Mouse (Mus musculus) midbrain, embryonic 14.5 days (tissue): ENCODE data around the gene Actl11. TPM values are rescaled to one million over a fixed set of nuclear protein-coding genes. Genes with fewer than 3 reads are reported as not detected.

Experiments
- ATAC-seq: fragments of 200-750 bp; cut with Nextera tagmentation; 2 replicates; pipeline ENCODE4 v1.8.0; 2017; ENCODE audit warnings: moderate number of reproducible peaks, moderate library complexity; ENCODE audit not compliant: low FRiP score, low TSS enrichment
- DNase-seq: peaks from one replicate; pipeline ENCODE4 v3.0.0-alpha.2; 2015
- H3K27ac ChIP-seq: fragments of 300-500 bp; sonication (generic); replicated peaks from 2 replicates; pipeline ENCODE4 v1.5.1; 2014; ENCODE audit warnings: mild to moderate bottlenecking, low read depth, low read length, moderate library complexity
- H3K27me3 ChIP-seq: fragments of 300-500 bp; sonication (generic); 2 replicates; pipeline ENCODE4 v1.6.1; 2014; ENCODE audit warnings: low read length, control low read depth, mixed read lengths; ENCODE audit not compliant: control insufficient read depth, insufficient read depth
- H3K36me3 ChIP-seq: fragments of 300-500 bp; sonication (generic); 2 replicates; pipeline ENCODE4 v1.6.1; 2014; ENCODE audit warnings: low read length, control low read depth; ENCODE audit not compliant: control insufficient read depth, insufficient read depth
- H3K4me1 ChIP-seq: fragments of 300-500 bp; sonication (generic); 2 replicates; pipeline ENCODE4 v1.6.1; 2014; ENCODE audit warnings: mild to moderate bottlenecking, antibody characterized with exemption, low read length, control low read depth; ENCODE audit not compliant: control insufficient read depth, insufficient read depth
- H3K4me2 ChIP-seq: fragments of 300-500 bp; sonication (generic); 2 replicates; pipeline ENCODE4 v1.6.1; 2014; ENCODE audit warnings: mild to moderate bottlenecking, low read length, moderate library complexity
- H3K4me3 ChIP-seq: fragments of 300-500 bp; sonication (generic); replicated peaks from 2 replicates; pipeline ENCODE4 v1.5.1; 2014; ENCODE audit warnings: low read depth, low read length
- H3K9ac ChIP-seq: fragments of 300-500 bp; sonication (generic); replicated peaks from 2 replicates; pipeline ENCODE4 v1.6.1; 2014; ENCODE audit warnings: mild to moderate bottlenecking, low read length, moderate library complexity
- H3K9me3 ChIP-seq: fragments of 300-500 bp; sonication (generic); 2 replicates; pipeline ENCODE4 v1.6.1; 2016; ENCODE audit warnings: low read length, control low read depth, mixed read lengths; ENCODE audit not compliant: control insufficient read depth
- WGBS: fragments of 180-500 bp; shearing (Covaris S2); extraction: QIAGEN DNeasy Blood & Tissue Kit; methylation state at CpG from one replicate; pipeline ENCODE4 v1.1.7; 2014; 5-methylcytosine and 5-hydroxymethylcytosine counted together
- polyA plus RNA-seq: library from polyadenylated mRNA; unstranded; fragments of >200 nt; fragmentation: Nextera tagmentation; extraction: Ambion mirVana; gene quantifications from 2 replicates; pipeline ENCODE4 v1.2.1, GENCODE M21; 2014

Actl11 gene
- polyA plus RNA-seq, 1 experiment from 2014 or later = not detected

DNA sequence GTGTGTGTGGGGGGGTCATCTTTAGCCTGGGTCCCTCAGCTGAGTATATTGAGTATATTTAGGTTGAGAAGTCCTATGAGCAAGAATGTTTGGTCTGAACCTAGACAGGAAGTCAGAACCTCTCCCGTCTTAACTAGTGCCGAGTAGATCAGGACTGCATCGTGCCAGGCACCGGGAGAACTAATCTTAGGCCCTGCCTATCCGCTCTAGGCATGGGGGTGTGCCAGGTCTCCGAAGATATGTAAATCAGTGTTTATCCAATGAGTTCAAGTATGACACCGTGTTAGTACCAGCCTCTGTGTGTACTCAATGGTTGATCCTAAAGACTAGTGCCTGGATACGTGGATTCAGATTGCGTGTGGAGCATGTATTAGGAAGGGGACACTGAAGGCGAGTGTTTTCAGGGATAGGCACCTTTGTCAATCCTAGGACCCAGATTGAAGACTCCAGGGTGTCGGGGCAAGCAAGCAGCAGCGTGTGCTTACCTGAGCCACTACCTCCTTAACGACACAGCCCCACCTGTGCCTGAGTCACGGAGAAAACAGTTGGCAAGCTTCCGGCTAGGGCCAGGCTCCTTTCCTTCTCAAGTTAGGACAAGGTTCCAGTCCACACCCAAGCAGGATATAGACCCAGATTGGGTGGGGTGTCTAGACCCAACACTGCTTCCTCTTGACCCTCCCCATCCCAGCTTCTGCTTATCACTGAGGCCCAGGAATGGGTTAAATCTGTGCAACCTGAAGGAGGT is 18.1 kb upstream of the Actl11 start:
- Histone ChIP-seq H3K36me3 (no peaks in the 10 kb centered on the region), H3K27ac (no peak overlapping the region), H3K4me3 (no peak overlapping the region), H3K27me3 (no peaks in the 10 kb centered on the region), H3K9me3 (no peaks in the 10 kb centered on the region), H3K4me1 (peaks cover 15% of the 10 kb centered on the region), H3K9ac (no peak overlapping the region), H3K4me2 (no peak overlapping the region)
- 90% methylated on average over 15 of the region's 15 CpGs for WGBS
- DNase-seq (no peak), ATAC-seq (no peak)

DNA sequence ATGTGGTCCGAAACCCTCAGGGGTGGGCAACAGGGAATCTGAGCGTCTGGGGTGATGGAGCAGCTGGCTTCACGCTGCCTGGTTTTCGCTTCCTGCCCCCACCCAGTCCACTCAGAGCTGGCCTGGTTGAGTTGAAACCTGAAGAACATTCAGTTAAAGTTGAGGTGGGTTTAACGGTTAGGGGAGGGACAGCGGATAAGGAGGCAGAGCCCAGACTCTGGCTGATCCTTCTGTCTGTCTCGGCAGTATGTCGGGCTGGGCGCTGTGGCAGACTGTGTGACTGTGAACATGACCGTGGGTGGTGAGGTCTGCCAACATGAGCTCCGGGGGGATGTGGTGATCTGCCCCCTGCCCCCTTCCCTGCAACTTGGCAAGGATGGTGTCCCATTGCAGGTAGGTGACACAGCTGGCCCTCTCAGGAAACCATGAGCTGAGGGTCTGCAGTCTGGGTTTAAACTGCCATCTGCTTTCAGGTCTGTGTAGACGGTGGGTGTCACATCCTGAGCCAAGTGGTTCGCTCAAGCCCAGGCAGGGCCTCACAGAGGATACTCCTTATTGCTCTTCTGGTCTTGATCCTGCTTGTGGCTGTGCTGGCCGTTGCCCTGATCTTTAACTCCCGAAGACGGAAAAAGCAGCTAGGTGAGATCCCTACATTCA is 13.4 kb upstream of the Actl11 start:
- H3K9ac ChIP-seq = no peak overlapping the region
- peaks cover 9% of the 10 kb centered on the region; the same call in 1 of the 2 replicates for H3K4me1 ChIP-seq
- 85% methylated on average over 16 of the region's 16 CpGs for WGBS
- no peak overlapping the region for H3K4me3 ChIP-seq
- H3K9me3 ChIP-seq = no peaks in the 10 kb centered on the region
- DNase-seq (no peak), ATAC-seq (no peak)
- H3K4me2 ChIP-seq = no peak overlapping the region
- no peaks in the 10 kb centered on the region for H3K36me3 ChIP-seq
- no peak overlapping the region for H3K27ac ChIP-seq
- H3K27me3 ChIP-seq = no peaks in the 10 kb centered on the region

DNA sequence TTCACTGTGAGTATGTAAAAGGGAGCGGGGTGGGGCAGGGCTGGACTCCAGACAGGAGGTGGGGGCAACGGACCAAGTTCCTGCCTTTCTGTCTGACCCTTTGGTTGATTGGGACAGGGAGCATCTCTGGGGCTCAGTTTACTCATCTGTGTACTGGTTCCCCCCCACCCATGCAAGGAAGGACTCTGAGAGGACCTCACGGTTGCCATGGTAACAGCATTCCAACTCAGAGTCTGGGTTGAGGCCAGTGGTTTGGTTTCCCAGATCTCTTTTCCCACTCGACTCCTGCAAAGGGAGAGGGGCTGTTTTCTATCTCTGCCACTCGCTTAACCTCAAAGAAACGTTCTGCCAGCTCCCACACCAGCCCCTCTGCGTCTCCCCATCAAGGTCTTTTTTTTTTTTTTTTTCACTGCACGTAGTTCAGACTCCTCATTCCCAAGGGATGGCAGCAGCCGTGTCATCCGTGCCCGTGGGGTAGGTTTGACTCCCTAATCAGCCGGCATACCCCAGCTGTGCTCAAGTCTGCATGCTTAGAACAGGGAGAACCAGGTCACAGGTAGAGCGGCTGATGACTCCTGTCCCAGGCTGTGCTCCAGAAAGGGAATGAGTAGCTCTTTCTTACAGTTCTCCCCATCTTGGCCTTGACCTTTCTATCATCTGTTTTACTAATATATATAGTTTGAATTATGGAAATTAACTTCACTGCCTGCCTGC is 10.2 kb upstream of the Actl11 start:
- no peaks in the 10 kb centered on the region for H3K9me3 ChIP-seq
- H3K27me3 ChIP-seq = no peaks in the 10 kb centered on the region
- no peak overlapping the region for H3K9ac ChIP-seq
- H3K36me3 ChIP-seq = no peaks in the 10 kb centered on the region
- H3K4me2 ChIP-seq = no peak overlapping the region
- H3K27ac ChIP-seq = 0 out of 2 replicates have a peak overlapping the region, but pooled peaks have one; percentile 32
- peaks cover 9% of the 10 kb centered on the region; the same call in 1 of the 2 replicates for H3K4me1 ChIP-seq
- H3K4me3 ChIP-seq = no peak overlapping the region
- DNase-seq = peak; percentile 79
- 26% methylated on average over 13 of the region's 13 CpGs for WGBS
- ATAC-seq = no peak

DNA sequence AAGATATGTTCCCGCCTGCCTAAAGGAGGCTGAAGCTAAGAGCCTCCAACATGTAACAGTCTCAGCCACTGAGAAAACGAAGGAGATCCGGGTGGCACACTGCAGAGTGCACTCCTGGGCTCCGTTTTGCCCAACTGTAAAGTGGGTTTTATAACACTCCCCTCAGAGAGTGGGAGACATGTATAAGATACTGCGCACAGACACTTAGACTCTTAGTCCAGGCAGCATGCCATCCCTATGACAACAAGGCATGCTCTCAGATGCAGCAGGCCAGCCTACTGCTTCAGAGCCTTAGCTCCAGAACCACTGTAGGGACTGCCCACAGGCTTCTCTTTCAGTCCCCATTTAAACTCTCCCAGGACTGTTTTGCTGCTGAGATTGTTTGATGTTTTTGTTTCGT is 9.4 kb upstream of the Actl11 start:
- H3K4me2 ChIP-seq = no peak overlapping the region
- WGBS = 81% methylated on average over 6 of the region's 6 CpGs
- ATAC-seq (no peak), DNase-seq (no peak)
- H3K27me3 ChIP-seq = no peaks in the 10 kb centered on the region
- no peak overlapping the region for H3K9ac ChIP-seq
- H3K9me3 ChIP-seq = no peaks in the 10 kb centered on the region
- H3K4me3 ChIP-seq = no peak overlapping the region
- peaks cover 11% of the 10 kb centered on the region for H3K4me1 ChIP-seq
- H3K36me3 ChIP-seq = no peaks in the 10 kb centered on the region
- no peak overlapping the region for H3K27ac ChIP-seq

DNA sequence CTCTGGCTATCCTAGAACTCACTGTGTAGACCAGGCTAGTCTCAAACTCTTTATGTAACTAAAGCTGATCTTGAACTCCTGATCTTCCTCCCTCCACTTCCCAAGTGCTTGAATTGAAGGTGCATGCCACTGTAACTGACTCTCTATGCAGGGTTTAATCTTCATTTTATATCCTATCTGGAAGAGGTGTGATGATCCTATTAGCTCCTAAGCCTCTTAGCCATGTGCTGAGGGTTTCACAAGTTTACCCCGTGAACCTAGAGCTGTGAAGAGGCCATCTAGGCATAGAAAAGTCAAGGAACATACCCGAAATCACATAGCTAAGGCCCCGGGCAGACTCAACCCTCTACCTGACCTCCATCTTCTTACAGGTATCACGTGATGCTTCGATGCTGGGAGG is 8.8 kb upstream of the Actl11 start:
- no peaks in the 10 kb centered on the region for H3K27me3 ChIP-seq
- 77% methylated on average over 5 of the region's 5 CpGs for WGBS
- no peak for ATAC-seq
- no peak overlapping the region for H3K4me2 ChIP-seq
- H3K36me3 ChIP-seq = no peaks in the 10 kb centered on the region
- no peaks in the 10 kb centered on the region for H3K9me3 ChIP-seq
- no peak for DNase-seq
- H3K9ac ChIP-seq = no peak overlapping the region
- no peak overlapping the region for H3K27ac ChIP-seq
- no peak overlapping the region for H3K4me3 ChIP-seq
- H3K4me1 ChIP-seq = peaks cover 16% of the 10 kb centered on the region

DNA sequence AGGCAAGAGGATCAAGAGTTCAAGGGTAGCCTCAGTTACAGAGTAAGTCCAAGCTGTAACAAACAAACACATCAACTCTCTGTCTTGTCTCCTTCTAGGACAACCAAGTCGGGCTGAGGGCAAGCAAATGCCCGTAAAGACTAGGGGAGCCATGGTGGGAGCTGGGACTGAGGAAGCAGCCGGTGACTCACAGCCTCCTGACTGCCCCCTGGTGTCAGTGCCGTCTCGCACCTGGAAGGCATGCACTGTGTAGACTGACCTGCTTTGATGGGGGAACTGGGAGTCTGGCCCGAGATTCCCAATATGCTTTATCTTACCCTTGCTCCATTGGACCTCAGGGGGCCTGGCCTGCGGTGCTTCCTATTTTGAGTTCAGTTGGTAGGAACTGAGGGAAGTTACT is 5.2 kb upstream of the Actl11 start:
- H3K27me3 ChIP-seq = no peaks in the 10 kb centered on the region
- H3K27ac ChIP-seq = no peak overlapping the region
- no peak overlapping the region for H3K9ac ChIP-seq
- no peak overlapping the region for H3K4me2 ChIP-seq
- DNase-seq = no peak
- no peaks in the 10 kb centered on the region for H3K36me3 ChIP-seq
- no peaks in the 10 kb centered on the region for H3K9me3 ChIP-seq
- WGBS = 26% methylated on average over 7 of the region's 7 CpGs
- no peak overlapping the region for H3K4me3 ChIP-seq
- H3K4me1 ChIP-seq = peaks cover 26% of the 10 kb centered on the region
- no peak for ATAC-seq

DNA sequence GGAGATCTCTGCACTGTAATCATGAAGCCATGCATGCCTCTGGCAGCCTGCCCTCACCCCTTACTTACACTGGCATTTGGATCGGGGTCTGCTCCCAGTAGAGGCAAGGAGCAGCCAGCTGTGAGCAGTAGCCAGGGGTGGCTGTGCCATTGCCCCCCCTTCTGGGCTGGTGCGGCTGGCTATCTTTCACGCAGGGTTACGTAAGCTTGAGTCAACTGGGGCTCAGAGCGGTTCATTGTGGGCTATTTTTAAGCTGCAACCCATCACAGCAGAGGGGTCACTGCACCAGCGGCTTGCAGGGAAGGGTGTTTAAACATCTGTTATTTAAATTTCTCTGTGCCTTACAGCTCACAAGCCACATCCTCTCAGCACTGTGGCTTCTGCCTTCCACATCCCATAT is 4.3 kb upstream of the Actl11 start:
- 39% methylated on average over 6 of the region's 6 CpGs for WGBS
- H3K9me3 ChIP-seq = no peaks in the 10 kb centered on the region
- DNase-seq = peak; percentile 20
- ATAC-seq = no peak
- no peak overlapping the region for H3K4me3 ChIP-seq
- H3K27me3 ChIP-seq = no peaks in the 10 kb centered on the region
- peaks cover 18% of the 10 kb centered on the region for H3K4me1 ChIP-seq
- no peak overlapping the region; the same call in 1 of the 2 replicates for H3K9ac ChIP-seq
- no peak overlapping the region for H3K27ac ChIP-seq
- no peak overlapping the region for H3K4me2 ChIP-seq
- H3K36me3 ChIP-seq = no peaks in the 10 kb centered on the region

DNA sequence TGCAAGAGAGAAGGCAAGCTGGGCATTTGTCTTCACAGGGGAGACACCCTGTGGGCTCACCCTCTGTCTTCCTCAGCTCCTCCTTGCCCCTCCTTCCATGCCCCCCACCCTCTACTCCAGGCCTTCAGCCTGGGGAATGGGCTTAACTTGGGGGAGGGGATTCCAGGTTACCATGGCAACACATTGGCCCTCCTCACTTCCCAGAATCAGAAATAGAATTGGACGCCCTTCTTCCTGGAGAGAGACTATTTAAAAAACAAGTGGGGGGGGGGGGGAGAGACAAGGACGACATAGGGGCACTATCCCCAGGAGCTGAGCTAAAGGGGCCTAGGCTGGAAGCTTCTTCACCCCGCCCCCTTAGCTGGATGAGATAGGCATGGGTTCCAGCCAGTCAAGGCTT is 3.0 kb upstream of the Actl11 start:
- Histone ChIP-seq H3K4me1 (peaks cover 18% of the 10 kb centered on the region), H3K4me3 (no peak overlapping the region), H3K27me3 (no peaks in the 10 kb centered on the region), H3K27ac (no peak overlapping the region), H3K9me3 (no peaks in the 10 kb centered on the region), H3K4me2 (no peak overlapping the region), H3K9ac (no peak overlapping the region), H3K36me3 (no peaks in the 10 kb centered on the region)
- WGBS = 7% methylated on average over 3 of the region's 3 CpGs
- ATAC-seq = no peak
- DNase-seq = peak; percentile 47
